Mouse (Mus musculus): ENCODE results near the gene Cd59a. TPM values are rescaled to one million over a fixed set of nuclear protein-coding genes. Genes with fewer than 3 reads are reported as not detected.
"Not testable (repeated sequence)": the region's sequence is repeated elsewhere in the genome, so short reads cannot be mapped to it uniquely, and the experiment has no call there.

The Cd59a gene
- polyA plus RNA-seq, 1 experiment from 2014 or later: 53.5 TPM

DNA sequence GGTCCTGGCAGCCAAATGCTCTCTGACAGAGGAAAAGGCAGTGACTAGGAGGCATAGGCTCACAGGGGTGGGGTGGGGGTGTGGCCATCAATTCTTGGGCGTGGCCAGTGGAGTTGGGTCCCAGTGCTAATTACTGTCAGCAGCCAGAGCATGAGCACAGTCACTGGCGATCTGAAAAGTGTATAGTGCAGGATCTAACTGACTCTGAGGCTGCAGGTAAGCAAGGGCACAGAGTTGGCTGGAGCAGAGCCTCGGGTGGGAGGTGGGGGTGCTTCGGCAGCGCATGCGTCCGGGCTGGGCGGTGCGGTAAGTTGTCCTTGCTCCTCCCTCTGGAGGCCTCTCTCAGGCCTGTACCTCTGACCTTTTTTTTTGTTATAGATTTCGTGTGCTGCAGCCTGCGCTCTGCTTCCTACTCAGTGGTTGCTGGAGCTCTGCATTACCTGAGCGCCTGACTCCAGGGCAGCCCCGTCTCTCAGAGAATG, 25.9 kb upstream of the Cd59a start, which contains the start of gene Cd59b:
Gene Cd59b (plus strand): TSS at position 146 of the 482 bp plus-strand sequence.
- Histone ChIP-seq H3K36me3 (ENCODE audit: control insufficient read depth, insufficient read depth) (no peaks in the 10 kb centered on the region), H3K9ac (ENCODE audit: low read length) (peak within 1 kb of the TSS; percentile 44), H3K27ac (ENCODE audit: low read length) (no peak within 1 kb of the TSS), H3K27me3 (ENCODE audit: control insufficient read depth, insufficient read depth, low read length) (no peaks in the 10 kb centered on the region), H3K9me3 (replicated peaks; ENCODE audit: control insufficient read depth, low read length) (no peaks in the 10 kb centered on the region; the same call in 1 of the 2 replicates), H3K4me3 (ENCODE audit: low read length) (peak within 1 kb of the TSS; percentile 49), H3K4me2 (ENCODE audit: low read depth, low read length) (peak within 1 kb of the TSS; percentile 68), H3K4me1 (ENCODE audit: control insufficient read depth, insufficient read depth, low read length) (no peaks in the 10 kb centered on the region)
- 9% methylated on average over 13 of the region's 13 CpGs for WGBS
- peak; percentile 76 for ATAC-seq (replicated peaks; ENCODE audit: extremely low read depth, insufficient read depth, low FRiP score)

DNA sequence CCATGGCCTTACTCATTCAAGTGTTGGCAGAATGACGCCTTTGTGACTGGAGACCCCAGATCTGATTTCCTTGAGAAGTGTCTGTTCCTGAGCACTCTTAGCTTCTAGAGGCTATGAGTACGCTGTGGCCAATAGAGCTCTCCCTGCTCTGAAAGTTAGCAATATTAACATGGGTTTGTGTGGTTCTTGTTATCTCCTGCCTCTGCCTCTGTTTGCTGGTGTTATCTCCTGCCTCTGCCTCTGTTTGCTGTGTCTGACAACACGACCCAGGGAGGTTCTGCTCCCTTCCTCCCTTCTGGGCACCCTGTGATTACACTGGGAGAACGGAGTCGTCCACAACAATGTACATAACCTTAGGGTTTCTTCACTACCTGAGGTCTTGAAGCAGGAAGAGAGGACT, 17.3 kb upstream of the Cd59a start:
- H3K4me1 ChIP-seq (ENCODE audit: control insufficient read depth, insufficient read depth, low read length); H3K4me2 ChIP-seq (ENCODE audit: low read depth, low read length); H3K27ac ChIP-seq (ENCODE audit: low read length); H3K27me3 ChIP-seq (ENCODE audit: control insufficient read depth, insufficient read depth, low read length); H3K36me3 ChIP-seq (ENCODE audit: control insufficient read depth, insufficient read depth); H3K9ac ChIP-seq (ENCODE audit: low read length); H3K4me3 ChIP-seq (ENCODE audit: low read length); H3K9me3 ChIP-seq (replicated peaks; ENCODE audit: control insufficient read depth, low read length); ATAC-seq (replicated peaks; ENCODE audit: extremely low read depth, insufficient read depth, low FRiP score): not testable (repeated sequence)
- WGBS: 60% methylated on average over 5 of the region's 5 CpGs

DNA sequence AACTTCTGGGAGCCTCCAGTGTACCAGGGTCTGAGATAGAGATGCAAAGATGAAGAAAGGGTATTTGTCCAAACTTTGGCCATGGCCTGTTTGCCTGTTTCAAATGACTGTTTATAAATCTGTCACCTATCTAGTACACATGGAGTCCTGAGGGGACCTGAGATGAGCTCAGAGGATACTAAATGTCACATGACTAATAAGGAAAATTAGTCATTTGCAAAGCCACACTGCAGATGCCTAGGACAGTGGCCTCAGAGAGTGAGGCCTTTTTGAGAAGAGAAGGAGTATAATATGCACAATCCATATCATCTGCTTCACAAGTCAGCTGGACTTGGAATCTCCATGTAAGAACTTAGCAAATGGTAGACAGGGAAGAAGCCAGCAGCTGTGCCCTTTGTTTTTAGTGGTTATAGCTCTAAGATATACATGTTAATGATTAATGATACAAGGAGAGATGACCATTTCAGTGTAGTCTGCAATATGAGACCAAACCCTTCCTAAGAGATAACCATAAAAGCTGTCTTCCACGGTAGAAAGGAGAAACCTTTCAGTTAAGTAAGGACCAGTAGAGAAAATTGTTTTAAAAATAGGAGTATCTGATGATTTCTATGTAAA, 14.1 kb upstream of the Cd59a start:
- not testable (repeated sequence) for H3K9me3 ChIP-seq (replicated peaks; ENCODE audit: control insufficient read depth, low read length); H3K27me3 ChIP-seq (ENCODE audit: control insufficient read depth, insufficient read depth, low read length)
- no CpG with 5 or more reads among the region's 1 CpGs for WGBS

DNA sequence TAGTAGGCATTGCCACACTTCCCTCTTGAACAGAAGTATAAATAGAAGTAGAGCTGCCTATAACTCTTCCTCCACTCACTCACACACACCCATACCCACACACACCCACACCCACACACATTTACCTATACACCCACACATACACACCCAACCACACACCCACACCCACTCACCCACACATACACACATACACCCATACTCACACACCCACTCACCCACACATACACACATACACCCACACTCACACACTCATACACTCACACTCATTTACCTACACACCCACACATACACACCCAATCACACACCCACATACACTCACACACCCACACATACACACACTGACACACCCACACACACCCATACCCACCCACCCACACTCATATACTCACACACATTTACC, 13.1 kb upstream of the Cd59a start:
- Histone ChIP-seq H3K9ac (ENCODE audit: low read length) (no peak overlapping the region), H3K9me3 (replicated peaks; ENCODE audit: control insufficient read depth, low read length) (no peaks in the 10 kb centered on the region), H3K4me1 (ENCODE audit: control insufficient read depth, insufficient read depth, low read length) (no peaks in the 10 kb centered on the region), H3K27me3 (ENCODE audit: control insufficient read depth, insufficient read depth, low read length) (no peaks in the 10 kb centered on the region), H3K4me3 (ENCODE audit: low read length) (no peak overlapping the region), H3K4me2 (ENCODE audit: low read depth, low read length) (no peak overlapping the region), H3K27ac (ENCODE audit: low read length) (no peak overlapping the region), H3K36me3 (ENCODE audit: control insufficient read depth, insufficient read depth) (no peaks in the 10 kb centered on the region)
- no peak for ATAC-seq (replicated peaks; ENCODE audit: extremely low read depth, insufficient read depth, low FRiP score)

More for the DNA sequence above, 14.1 kb upstream of the Cd59a start:
- H3K27ac ChIP-seq (ENCODE audit: low read length); H3K4me2 ChIP-seq (ENCODE audit: low read depth, low read length); H3K9ac ChIP-seq (ENCODE audit: low read length); ATAC-seq (replicated peaks; ENCODE audit: extremely low read depth, insufficient read depth, low FRiP score); H3K4me3 ChIP-seq (ENCODE audit: low read length); H3K36me3 ChIP-seq (ENCODE audit: control insufficient read depth, insufficient read depth); H3K4me1 ChIP-seq (ENCODE audit: control insufficient read depth, insufficient read depth, low read length): not testable (repeated sequence)

DNA sequence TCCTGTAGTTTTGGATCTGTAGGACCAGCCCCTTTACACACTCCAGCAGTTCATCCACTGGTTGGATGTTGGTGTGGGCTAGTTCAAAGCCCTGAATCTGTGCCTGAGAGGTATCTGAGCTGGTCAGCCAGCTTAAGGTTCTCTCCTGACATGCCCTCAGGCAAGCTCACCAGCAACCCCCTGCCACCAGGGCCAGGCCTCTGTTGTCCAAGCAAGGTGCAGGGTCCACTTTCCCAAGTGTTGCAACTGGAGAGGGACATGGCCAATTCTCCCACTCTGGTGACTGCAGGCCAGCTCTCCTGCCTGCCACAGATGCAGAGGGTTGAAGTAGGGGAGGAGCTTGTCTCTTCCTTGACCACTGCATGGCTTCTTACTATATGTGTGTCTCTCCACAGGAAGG, 11.6 kb upstream of the Cd59a start:
- ATAC-seq (replicated peaks; ENCODE audit: extremely low read depth, insufficient read depth, low FRiP score); H3K9ac ChIP-seq (ENCODE audit: low read length); H3K36me3 ChIP-seq (ENCODE audit: control insufficient read depth, insufficient read depth); H3K27ac ChIP-seq (ENCODE audit: low read length); H3K4me1 ChIP-seq (ENCODE audit: control insufficient read depth, insufficient read depth, low read length); H3K27me3 ChIP-seq (ENCODE audit: control insufficient read depth, insufficient read depth, low read length); H3K9me3 ChIP-seq (replicated peaks; ENCODE audit: control insufficient read depth, low read length); H3K4me3 ChIP-seq (ENCODE audit: low read length); H3K4me2 ChIP-seq (ENCODE audit: low read depth, low read length): not testable (repeated sequence)

DNA sequence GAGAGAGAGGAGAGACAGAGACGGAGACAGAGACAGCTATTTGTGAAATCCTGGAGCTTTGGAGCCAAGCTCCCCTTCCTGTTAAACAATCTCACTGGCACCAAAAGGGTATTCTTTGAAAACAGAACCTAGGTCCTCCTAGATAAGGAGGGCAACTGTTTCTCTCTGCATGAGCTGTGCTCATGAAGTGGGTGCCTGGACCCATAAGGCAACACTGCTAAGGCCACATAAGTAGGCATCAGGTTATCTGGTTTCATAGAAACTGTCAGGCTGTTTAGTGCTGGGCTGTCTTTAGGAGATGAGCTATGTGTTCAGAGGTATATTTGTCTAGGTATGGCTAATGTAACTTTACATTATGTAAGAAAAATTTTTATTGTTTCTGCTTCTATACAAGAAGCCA, 8.0 kb upstream of the Cd59a start:
- H3K27ac ChIP-seq (ENCODE audit: low read length); H3K27me3 ChIP-seq (ENCODE audit: control insufficient read depth, insufficient read depth, low read length); ATAC-seq (replicated peaks; ENCODE audit: extremely low read depth, insufficient read depth, low FRiP score); H3K4me3 ChIP-seq (ENCODE audit: low read length); H3K4me2 ChIP-seq (ENCODE audit: low read depth, low read length); H3K36me3 ChIP-seq (ENCODE audit: control insufficient read depth, insufficient read depth); H3K4me1 ChIP-seq (ENCODE audit: control insufficient read depth, insufficient read depth, low read length); H3K9me3 ChIP-seq (replicated peaks; ENCODE audit: control insufficient read depth, low read length); H3K9ac ChIP-seq (ENCODE audit: low read length): not testable (repeated sequence)
- 56% methylated on average over 1 of the region's 1 CpGs for WGBS

DNA sequence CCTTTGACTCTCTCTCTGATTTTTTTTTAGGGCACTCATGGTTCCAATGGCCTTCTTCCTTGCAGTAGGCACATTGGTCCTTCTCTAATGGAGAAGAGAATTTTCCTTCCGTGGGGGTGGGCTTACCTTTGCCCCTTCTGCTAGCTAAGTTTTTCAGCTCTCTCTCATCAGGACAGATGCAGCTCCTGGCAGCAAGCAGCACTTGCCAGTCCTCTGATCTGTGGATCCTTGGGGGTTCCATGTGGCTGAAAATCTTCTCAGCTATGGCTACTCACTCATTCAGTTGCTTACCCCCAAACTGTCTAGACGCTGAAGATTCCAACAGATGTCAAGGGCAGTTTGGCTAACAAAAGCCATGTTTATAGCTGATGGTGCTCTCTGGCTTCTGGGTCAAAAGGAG, 2.3 kb upstream of the Cd59a start:
- Histone ChIP-seq H3K9ac (ENCODE audit: low read length) (no peak overlapping the region), H3K4me1 (ENCODE audit: control insufficient read depth, insufficient read depth, low read length) (peaks cover 2% of the 10 kb centered on the region; the same call in 1 of the 2 replicates), H3K36me3 (ENCODE audit: control insufficient read depth, insufficient read depth) (no peaks in the 10 kb centered on the region), H3K27me3 (ENCODE audit: control insufficient read depth, insufficient read depth, low read length) (no peaks in the 10 kb centered on the region), H3K9me3 (replicated peaks; ENCODE audit: control insufficient read depth, low read length) (no peaks in the 10 kb centered on the region), H3K4me2 (ENCODE audit: low read depth, low read length) (no peak overlapping the region), H3K4me3 (ENCODE audit: low read length) (no peak overlapping the region), H3K27ac (ENCODE audit: low read length) (no peak overlapping the region)
- 72% methylated on average over 2 of the region's 2 CpGs for WGBS
- ATAC-seq (replicated peaks; ENCODE audit: extremely low read depth, insufficient read depth, low FRiP score): no peak

DNA sequence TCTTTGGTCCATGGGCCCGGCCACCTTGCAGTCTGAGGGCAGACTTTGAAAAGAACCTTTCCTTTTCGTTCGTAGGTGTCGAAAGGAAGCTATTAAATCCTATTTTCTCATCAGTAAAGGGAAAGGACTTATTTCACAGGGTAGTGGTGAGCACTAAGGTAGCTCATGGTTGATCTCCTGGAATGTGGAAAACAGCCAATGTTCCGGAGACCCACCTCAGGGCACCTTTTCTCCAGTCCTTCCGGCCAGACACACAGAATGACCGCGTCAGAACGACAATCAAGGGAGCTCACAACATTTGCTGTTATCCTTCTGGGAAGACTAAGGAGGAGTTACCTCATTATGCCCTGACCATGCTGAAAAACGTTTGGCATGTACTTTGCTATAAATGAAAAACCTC, 655 bp downstream of the Cd59a start:
- 21% methylated on average over 10 of the region's 10 CpGs for WGBS
- Histone ChIP-seq H3K4me1 (ENCODE audit: control insufficient read depth, insufficient read depth, low read length) (peaks cover 11% of the 10 kb centered on the region), H3K36me3 (ENCODE audit: control insufficient read depth, insufficient read depth) (no peaks in the 10 kb centered on the region), H3K4me2 (ENCODE audit: low read depth, low read length) (peak overlapping the region; percentile 64), H3K4me3 (ENCODE audit: low read length) (peak overlapping the region; percentile 74), H3K9ac (ENCODE audit: low read length) (peak overlapping the region; percentile 74), H3K27me3 (ENCODE audit: control insufficient read depth, insufficient read depth, low read length) (no peaks in the 10 kb centered on the region), H3K9me3 (replicated peaks; ENCODE audit: control insufficient read depth, low read length) (no peaks in the 10 kb centered on the region), H3K27ac (ENCODE audit: low read length) (peak overlapping the region; percentile 88)
- ATAC-seq (replicated peaks; ENCODE audit: extremely low read depth, insufficient read depth, low FRiP score): no peak

DNA sequence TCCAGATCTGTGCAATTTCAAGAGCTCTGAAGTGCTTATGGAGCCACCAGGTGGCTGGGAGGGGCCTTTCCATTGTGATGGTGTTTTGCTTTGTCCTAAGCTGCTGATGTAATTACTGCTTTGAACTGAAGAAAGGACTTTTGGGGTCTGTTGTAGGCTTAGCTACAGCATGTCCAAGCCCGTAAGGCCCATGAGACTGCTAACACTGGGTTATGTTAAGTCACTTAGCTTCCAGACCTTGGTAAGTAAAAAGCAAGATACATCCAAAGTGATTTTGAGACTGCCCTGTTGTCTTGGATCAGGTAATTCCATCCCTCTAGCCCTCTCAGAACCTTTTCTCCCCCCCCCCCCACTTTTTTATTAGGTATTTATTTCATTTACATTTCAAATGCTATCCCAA, 1.2 kb downstream of the Cd59a start:
- H3K4me3 ChIP-seq (ENCODE audit: low read length): peak overlapping the region; percentile 74
- peak overlapping the region; percentile 64 for H3K4me2 ChIP-seq (ENCODE audit: low read depth, low read length)

More for the DNA sequence above, 1.2 kb downstream of the Cd59a start:
- WGBS: 68% methylated on average over 1 of the region's 1 CpGs
- not testable (repeated sequence) for H3K27me3 ChIP-seq (ENCODE audit: control insufficient read depth, insufficient read depth, low read length); ATAC-seq (replicated peaks; ENCODE audit: extremely low read depth, insufficient read depth, low FRiP score); H3K9me3 ChIP-seq (replicated peaks; ENCODE audit: control insufficient read depth, low read length); H3K36me3 ChIP-seq (ENCODE audit: control insufficient read depth, insufficient read depth); H3K9ac ChIP-seq (ENCODE audit: low read length)
- peak overlapping the region; percentile 39; the same call in 1 of the 2 replicates for H3K27ac ChIP-seq (ENCODE audit: low read length)
- peaks cover 11% of the 10 kb centered on the region for H3K4me1 ChIP-seq (ENCODE audit: control insufficient read depth, insufficient read depth, low read length)

Data from heart, embryonic 16.5 days (tissue).